Mouse (Mus musculus): ENCODE results near the gene Chaf1a.

DNA sequence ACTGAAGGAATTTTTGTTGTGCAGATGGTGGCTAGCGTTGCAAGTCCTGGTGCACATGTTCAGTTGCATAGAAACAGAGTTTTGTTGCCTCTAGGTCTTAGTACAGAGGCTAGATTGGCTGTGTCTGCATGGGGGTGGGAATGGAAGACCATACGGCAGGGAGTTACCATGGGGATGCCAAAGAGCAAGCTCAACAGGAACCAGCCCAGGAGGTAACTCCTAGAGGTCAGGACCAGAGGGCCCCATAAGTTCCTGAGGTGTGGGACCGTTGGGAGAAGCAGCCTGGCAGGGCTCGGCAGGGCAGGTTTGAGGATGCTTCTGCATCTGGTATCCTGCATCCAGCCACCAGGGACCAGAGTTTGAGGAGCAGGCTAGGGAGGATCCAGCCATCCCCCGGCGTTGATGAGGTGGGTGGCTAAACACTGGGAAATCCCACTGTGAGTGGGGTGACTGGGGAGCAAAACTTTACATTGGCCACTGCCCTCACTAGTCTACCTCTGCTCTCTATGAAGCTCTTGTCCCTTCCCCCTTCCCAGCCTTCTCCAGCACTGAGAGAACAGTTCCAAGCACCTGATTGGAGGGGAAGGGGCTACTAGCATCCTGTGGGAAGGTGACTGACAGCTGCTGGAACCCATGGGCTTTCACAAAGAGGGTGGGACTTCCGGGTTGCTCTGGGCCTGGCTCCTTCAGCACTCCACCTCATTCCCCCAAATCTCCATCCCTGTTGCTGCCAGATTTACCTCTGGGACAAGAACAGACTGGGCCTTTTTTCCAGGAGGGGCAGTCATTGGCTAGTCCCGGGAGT is 40.7 kb downstream of the Chaf1a start:
- TF ChIP-seq POLR2A (IDR thresholded peaks at IDR 0.05; ENCODE audit: low read depth, low read length) (no peak), CTCF (IDR thresholded peaks at IDR 0.05; ENCODE audit: extremely low read depth, insufficient read length, insufficient replicate concordance, low read depth, low read length) (no peak)
